Mouse (Mus musculus): ENCODE measurements around the gene Peli1.

GRCm38 (mm10) chr11:21046188-21046587 is 44.9 kb upstream of the Peli1 start:
- no peak for TF ChIP-seq CTCF (IDR thresholded peaks at IDR 0.05; ENCODE audit: low read depth)
- no peak for TF ChIP-seq EP300 (IDR thresholded peaks at IDR 0.05; ENCODE audit: low read depth)
